Mouse (Mus musculus): ENCODE results near the gene Manbal. TPM values are rescaled to one million over a fixed set of nuclear protein-coding genes. Genes with fewer than 3 reads are reported as not detected.
A peak's percentile ranks its signal among the peaks of the same experiment; 100 is the strongest.

The Manbal gene
- polyA plus RNA-seq, 1 experiment from 2014 or later, result 71.3 TPM

GRCm38 (mm10) chr2:157434041-157434440 is 66.6 kb downstream of the Manbal start:
- H3K4me2 ChIP-seq (ENCODE audit: low read depth, low read length), result peak overlapping the region; percentile 30
- peaks cover 3% of the 10 kb centered on the region; the same call in 1 of the 2 replicates for H3K36me3 ChIP-seq (ENCODE audit: control insufficient read depth, insufficient read depth, low read length)
- peak overlapping the region; percentile 0; the same call in 1 of the 2 replicates for H3K4me3 ChIP-seq (ENCODE audit: low read length)
- H3K27me3 ChIP-seq (replicated peaks; ENCODE audit: control insufficient read depth, insufficient read depth, low read length), result no peaks in the 10 kb centered on the region
- peak overlapping the region; percentile 58 for H3K9ac ChIP-seq (ENCODE audit: low read depth, low read length)
- whole genome bisulfite sequencing, result 28% methylated on average over 9 of the region's 9 CpGs
- no peaks in the 10 kb centered on the region for H3K9me3 ChIP-seq (ENCODE audit: control insufficient read depth, low read length)
- H3K4me1 ChIP-seq (ENCODE audit: control insufficient read depth, insufficient read depth, low read length), result peaks cover 66% of the 10 kb centered on the region
- peak overlapping the region; percentile 92 for H3K27ac ChIP-seq (ENCODE audit: low read length)
- ATAC-seq, result peak; percentile 81

GRCm38 (mm10) chr2:157434497-157434896 is 67.1 kb downstream of the Manbal start:
- H3K9me3 ChIP-seq (ENCODE audit: control insufficient read depth, low read length), result no peaks in the 10 kb centered on the region
- peak overlapping the region; percentile 58 for H3K9ac ChIP-seq (ENCODE audit: low read depth, low read length)
- peaks cover 62% of the 10 kb centered on the region for H3K4me1 ChIP-seq (ENCODE audit: control insufficient read depth, insufficient read depth, low read length)
- 11% methylated on average over 6 of the region's 6 CpGs for WGBS
- H3K4me3 ChIP-seq (ENCODE audit: low read length), result peak overlapping the region; percentile 0; the same call in 1 of the 2 replicates
- ATAC-seq, result peak; percentile 27
- peaks cover 3% of the 10 kb centered on the region; the same call in 1 of the 2 replicates for H3K36me3 ChIP-seq (ENCODE audit: control insufficient read depth, insufficient read depth, low read length)
- H3K4me2 ChIP-seq (ENCODE audit: low read depth, low read length), result peak overlapping the region; percentile 30
- peak overlapping the region; percentile 92 for H3K27ac ChIP-seq (ENCODE audit: low read length)
- no peaks in the 10 kb centered on the region for H3K27me3 ChIP-seq (replicated peaks; ENCODE audit: control insufficient read depth, insufficient read depth, low read length)

GRCm38 (mm10) chr2:157436496-157436895 is 69.1 kb downstream of the Manbal start:
- H3K36me3 ChIP-seq (ENCODE audit: control insufficient read depth, insufficient read depth, low read length), result peaks cover 11% of the 10 kb centered on the region

GRCm38 (mm10) chr2:157437123-157437522 is 69.7 kb downstream of the Manbal start:
- Histone ChIP-seq H3K36me3 (ENCODE audit: control insufficient read depth, insufficient read depth, low read length) (peaks cover 12% of the 10 kb centered on the region), H3K27ac (ENCODE audit: low read length) (no peak overlapping the region), H3K4me2 (ENCODE audit: low read depth, low read length) (no peak overlapping the region), H3K4me1 (ENCODE audit: control insufficient read depth, insufficient read depth, low read length) (peaks cover 43% of the 10 kb centered on the region), H3K9me3 (ENCODE audit: control insufficient read depth, low read length) (peaks cover 2% of the 10 kb centered on the region; the same call in 1 of the 2 replicates), H3K27me3 (replicated peaks; ENCODE audit: control insufficient read depth, insufficient read depth, low read length) (no peaks in the 10 kb centered on the region), H3K4me3 (ENCODE audit: low read length) (no peak overlapping the region), H3K9ac (ENCODE audit: low read depth, low read length) (no peak overlapping the region)
- 94% methylated on average over 3 of the region's 3 CpGs for WGBS
- no peak for ATAC-seq

More at GRCm38 (mm10) chr2:157436496-157436895, 69.1 kb downstream of the Manbal start:
- peaks cover 1% of the 10 kb centered on the region; the same call in 1 of the 2 replicates for H3K9me3 ChIP-seq (ENCODE audit: control insufficient read depth, low read length)
- no peak overlapping the region for H3K4me2 ChIP-seq (ENCODE audit: low read depth, low read length)
- no peak overlapping the region for H3K27ac ChIP-seq (ENCODE audit: low read length)
- ATAC-seq, result no peak
- H3K9ac ChIP-seq (ENCODE audit: low read depth, low read length), result no peak overlapping the region
- 74% methylated on average over 11 of the region's 11 CpGs for WGBS
- peaks cover 50% of the 10 kb centered on the region for H3K4me1 ChIP-seq (ENCODE audit: control insufficient read depth, insufficient read depth, low read length)
- H3K27me3 ChIP-seq (replicated peaks; ENCODE audit: control insufficient read depth, insufficient read depth, low read length), result no peaks in the 10 kb centered on the region
- H3K4me3 ChIP-seq (ENCODE audit: low read length), result no peak overlapping the region

GRCm38 (mm10) chr2:157441363-157441762 is 74.0 kb downstream of the Manbal start:
- Histone ChIP-seq H3K4me1 (ENCODE audit: control insufficient read depth, insufficient read depth, low read length) (0 out of 2 replicates have a peak, but pooled peaks cover 3% of the 10 kb centered on the region), H3K4me2 (ENCODE audit: low read depth, low read length) (no peak overlapping the region), H3K27ac (ENCODE audit: low read length) (no peak overlapping the region), H3K27me3 (replicated peaks; ENCODE audit: control insufficient read depth, insufficient read depth, low read length) (no peaks in the 10 kb centered on the region), H3K9me3 (ENCODE audit: control insufficient read depth, low read length) (peaks cover 2% of the 10 kb centered on the region; the same call in 1 of the 2 replicates), H3K36me3 (ENCODE audit: control insufficient read depth, insufficient read depth, low read length) (peaks cover 12% of the 10 kb centered on the region), H3K9ac (ENCODE audit: low read depth, low read length) (no peak overlapping the region), H3K4me3 (ENCODE audit: low read length) (no peak overlapping the region)
- WGBS, result 91% methylated on average over 1 of the region's 1 CpGs
- no peak for ATAC-seq

Other genes starting within 250 kb of the Manbal start
- 22.0 and 22.3 TPM in 2 replicates for gene Samhd1, start 232.3 kb upstream of the Manbal start, polyA plus RNA-seq (2015; fragmentation: Nextera tagmentation; extraction: Ambion mirVana)
- gene Rbl1, start 163.1 kb upstream of the Manbal start, polyA plus RNA-seq (2015; fragmentation: Nextera tagmentation; extraction: Ambion mirVana), result 12.8 and 15.4 TPM in 2 replicates
- 341 and 355 TPM in 2 replicates for gene Rpn2, start 88.6 kb upstream of the Manbal start, polyA plus RNA-seq (2015; fragmentation: Nextera tagmentation; extraction: Ambion mirVana)
- gene Mroh8, start 88.0 kb upstream of the Manbal start, polyA plus RNA-seq (2015; fragmentation: Nextera tagmentation; extraction: Ambion mirVana), result 0.34 and 0.54 TPM in 2 replicates
- 0.76 and 0.81 TPM in 2 replicates for gene Ghrh, start 20.1 kb upstream of the Manbal start, polyA plus RNA-seq (2015; fragmentation: Nextera tagmentation; extraction: Ambion mirVana)
- 11.8 and 15.5 TPM in 2 replicates for gene Src, start 50.9 kb downstream of the Manbal start, polyA plus RNA-seq (2015; fragmentation: Nextera tagmentation; extraction: Ambion mirVana)
- 302 and 323 TPM in 2 replicates for gene Nnat, start 192.5 kb downstream of the Manbal start, polyA plus RNA-seq (2015; fragmentation: Nextera tagmentation; extraction: Ambion mirVana)
- 39.0 and 42.0 TPM in 2 replicates for gene Blcap, start 203.7 kb downstream of the Manbal start, polyA plus RNA-seq (2015; fragmentation: Nextera tagmentation; extraction: Ambion mirVana)